Mouse (Mus musculus): ENCODE data around the gene Hopx.
A peak's percentile ranks its signal among the peaks of the same experiment; 100 is the strongest.

Hopx gene

DNA sequence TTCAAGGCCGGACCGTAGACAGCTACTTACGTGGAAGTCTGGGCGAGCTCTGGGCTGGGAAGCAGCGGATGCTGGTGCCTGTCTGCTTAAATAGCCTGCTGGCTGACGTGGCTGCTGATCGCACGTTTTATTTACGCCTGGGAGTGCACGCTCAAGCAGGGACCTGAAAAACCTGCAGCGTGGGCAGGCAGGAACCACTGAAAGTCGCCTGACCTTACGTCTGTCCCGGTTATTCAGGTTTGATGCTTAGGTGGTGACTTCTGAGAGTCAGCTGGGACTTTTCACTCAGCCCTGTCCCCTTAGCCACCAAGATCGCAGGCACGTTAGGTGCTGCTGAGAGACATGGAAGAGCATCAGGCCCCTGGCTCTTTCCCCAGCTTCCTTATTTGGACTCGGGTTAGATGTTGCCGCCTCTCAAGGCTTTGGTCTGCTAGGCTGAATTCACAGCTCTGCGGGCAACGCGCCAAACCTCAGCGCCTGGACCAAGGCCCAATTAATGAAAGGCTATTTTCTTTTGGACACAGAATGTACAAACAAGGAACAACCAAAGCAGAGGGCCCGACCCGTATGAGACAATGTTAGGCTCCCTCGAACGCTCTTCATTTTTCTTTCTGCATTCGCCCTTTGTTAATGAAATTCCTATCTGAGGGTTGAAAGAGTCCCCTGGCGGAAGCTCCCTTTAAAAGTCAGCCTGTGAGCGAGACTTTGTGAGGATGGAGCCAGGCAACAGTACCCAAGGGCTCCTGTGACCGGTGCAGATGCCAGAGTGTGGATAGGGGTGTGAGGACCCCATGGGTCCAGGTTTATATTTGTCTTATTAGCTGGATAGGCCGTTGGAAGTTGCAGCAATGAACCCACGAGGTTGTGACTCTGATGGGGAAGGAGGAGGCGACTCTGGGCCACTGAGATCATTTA is at the start of gene Hopx:
Gene Hopx, minus strand, starts transcription at position 305 of the 915 bp plus-strand sequence.
- H3K36me3 ChIP-seq (ENCODE audit: control insufficient read depth, insufficient read depth, low read length, poor library complexity, severe bottlenecking) = no peaks in the 10 kb centered on the region
- H3K27me3 ChIP-seq (ENCODE audit: control insufficient read depth, insufficient read depth, low read length, poor library complexity, severe bottlenecking) = no peaks in the 10 kb centered on the region
- no peak for DNase-seq (ENCODE audit: low read depth, low spot score)

DNA sequence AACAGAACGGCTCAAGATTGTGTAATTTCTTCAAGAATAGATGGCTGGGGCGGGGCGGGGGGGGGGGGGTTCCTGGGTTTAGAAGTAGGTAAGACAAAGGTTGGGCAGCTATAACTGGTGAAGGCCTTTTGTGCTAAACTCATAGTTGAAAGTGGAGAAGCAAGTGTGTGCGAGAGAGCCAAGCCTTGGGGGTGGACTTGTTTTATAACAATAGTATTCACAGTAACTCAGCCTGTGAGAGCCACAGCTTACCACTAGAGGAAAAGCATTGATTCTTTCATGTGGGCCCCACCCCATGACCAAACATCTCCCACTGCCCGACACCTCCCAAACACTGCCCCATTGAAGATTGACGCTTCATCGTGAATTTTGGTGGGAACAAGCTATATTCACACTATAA is 48.7 kb upstream of the Hopx start:
- DNase-seq (ENCODE audit: low read depth, low spot score) = no peak
- Histone ChIP-seq H3K27me3 (ENCODE audit: control insufficient read depth, insufficient read depth, low read length, poor library complexity, severe bottlenecking) (no peaks in the 10 kb centered on the region), H3K36me3 (ENCODE audit: control insufficient read depth, insufficient read depth, low read length, poor library complexity, severe bottlenecking) (no peaks in the 10 kb centered on the region)

DNA sequence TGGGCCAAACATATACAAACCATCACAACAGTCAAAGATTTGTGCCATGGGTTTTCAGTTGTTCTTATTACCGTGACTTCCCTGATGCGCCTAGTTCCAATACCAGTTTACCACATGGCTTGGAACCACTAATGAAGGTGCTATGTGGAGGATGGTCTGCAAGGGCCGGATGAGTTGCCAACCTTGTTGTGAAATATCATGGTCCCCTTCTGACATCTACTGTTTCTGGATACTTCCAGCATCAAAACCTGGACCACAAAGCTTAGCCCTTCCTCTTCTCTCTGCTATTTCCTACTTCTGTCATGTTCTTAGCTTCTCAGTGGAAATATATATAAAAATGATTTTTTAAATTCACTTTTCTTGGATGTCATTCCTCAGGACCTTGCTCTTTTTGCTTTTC is 47.6 kb upstream of the Hopx start:
- H3K27me3 ChIP-seq (ENCODE audit: control insufficient read depth, insufficient read depth, low read length, poor library complexity, severe bottlenecking) = no peaks in the 10 kb centered on the region
- H3K36me3 ChIP-seq (ENCODE audit: control insufficient read depth, insufficient read depth, low read length, poor library complexity, severe bottlenecking) = no peaks in the 10 kb centered on the region
- DNase-seq (ENCODE audit: low read depth, low spot score) = no peak

DNA sequence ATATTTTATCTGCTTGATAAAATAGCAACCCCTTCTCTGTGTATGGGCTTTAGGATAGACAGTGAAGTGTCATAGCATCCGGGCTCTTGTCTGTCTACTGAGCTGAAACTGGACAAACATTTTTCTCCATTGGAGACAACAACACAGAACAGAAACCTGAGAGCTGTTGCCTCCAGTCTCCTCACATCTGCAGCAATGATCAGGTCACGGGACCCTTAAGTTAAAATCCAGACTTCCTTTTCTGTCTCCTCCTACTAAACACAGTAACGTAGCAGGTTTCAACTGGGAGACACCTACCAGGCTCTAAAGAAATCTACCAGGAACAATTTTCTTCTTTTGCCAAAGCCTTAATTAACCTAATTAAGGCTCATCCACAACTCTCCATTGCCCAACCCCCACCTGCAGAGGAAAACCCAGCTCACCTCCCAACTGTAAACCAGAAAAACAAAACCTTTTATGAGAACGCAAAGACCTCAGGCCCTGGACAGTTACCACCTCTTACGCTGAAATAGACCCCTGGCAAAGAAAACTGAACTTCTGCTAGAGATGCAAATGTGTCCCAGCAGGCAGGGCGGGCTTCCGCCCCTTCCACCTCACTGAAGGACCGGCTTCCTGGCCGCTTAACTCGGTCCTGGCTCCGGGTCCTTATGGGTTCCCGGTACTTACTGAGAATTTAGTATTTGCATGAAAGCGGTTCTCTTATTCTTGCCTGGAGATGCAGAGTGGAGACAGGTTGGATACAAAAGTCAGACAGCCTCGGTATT is 43.0 kb upstream of the Hopx start:
- DNase-seq (ENCODE audit: low read depth, low spot score) = no peak
- Histone ChIP-seq H3K36me3 (ENCODE audit: control insufficient read depth, insufficient read depth, low read length, poor library complexity, severe bottlenecking) (no peaks in the 10 kb centered on the region), H3K27me3 (ENCODE audit: control insufficient read depth, insufficient read depth, low read length, poor library complexity, severe bottlenecking) (no peaks in the 10 kb centered on the region)

DNA sequence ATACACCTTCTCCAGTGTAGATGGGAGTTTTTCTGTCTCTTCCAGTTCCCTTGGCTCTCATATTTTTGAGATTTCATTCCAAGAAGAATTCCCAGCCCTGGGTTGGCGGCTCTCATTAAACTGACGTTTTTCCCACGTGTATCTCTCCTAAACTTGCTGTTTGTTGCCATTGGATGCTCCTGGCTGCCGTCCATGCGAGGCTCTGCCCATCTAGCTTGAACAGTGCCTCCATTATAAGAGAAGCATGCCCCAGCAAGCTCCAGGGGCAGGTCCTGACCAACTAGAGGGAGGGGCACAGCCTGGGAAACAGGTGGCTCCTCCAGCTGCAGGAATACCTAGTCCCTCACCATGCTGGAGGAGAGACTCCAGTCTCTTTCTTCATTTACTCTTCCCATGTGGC is 42.0 kb upstream of the Hopx start:
- no peaks in the 10 kb centered on the region for H3K27me3 ChIP-seq (ENCODE audit: control insufficient read depth, insufficient read depth, low read length, poor library complexity, severe bottlenecking)
- no peaks in the 10 kb centered on the region for H3K36me3 ChIP-seq (ENCODE audit: control insufficient read depth, insufficient read depth, low read length, poor library complexity, severe bottlenecking)
- no peak for DNase-seq (ENCODE audit: low read depth, low spot score)

DNA sequence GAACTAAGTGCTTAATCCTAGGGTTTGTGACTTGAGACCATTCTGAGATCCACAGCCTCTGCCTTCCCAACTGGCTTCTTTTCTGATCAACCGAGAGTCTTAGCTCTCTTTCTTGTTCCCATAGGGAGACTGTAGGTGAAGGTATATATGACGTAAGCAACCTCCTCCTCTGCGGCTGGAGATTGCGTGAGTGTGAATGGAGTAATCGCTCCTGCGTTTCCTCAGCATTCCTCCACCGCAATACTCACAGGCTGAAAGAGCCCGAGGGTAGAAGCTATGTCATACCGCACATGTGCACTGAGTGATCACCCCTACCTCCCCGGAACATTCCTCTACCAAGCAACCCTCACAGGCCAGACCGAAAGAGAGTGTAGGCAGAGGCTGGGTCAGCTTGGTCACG is 40.6 kb upstream of the Hopx start:
- no peaks in the 10 kb centered on the region for H3K36me3 ChIP-seq (ENCODE audit: control insufficient read depth, insufficient read depth, low read length, poor library complexity, severe bottlenecking)
- DNase-seq (ENCODE audit: low read depth, low spot score) = no peak
- H3K27me3 ChIP-seq (ENCODE audit: control insufficient read depth, insufficient read depth, low read length, poor library complexity, severe bottlenecking) = no peaks in the 10 kb centered on the region

DNA sequence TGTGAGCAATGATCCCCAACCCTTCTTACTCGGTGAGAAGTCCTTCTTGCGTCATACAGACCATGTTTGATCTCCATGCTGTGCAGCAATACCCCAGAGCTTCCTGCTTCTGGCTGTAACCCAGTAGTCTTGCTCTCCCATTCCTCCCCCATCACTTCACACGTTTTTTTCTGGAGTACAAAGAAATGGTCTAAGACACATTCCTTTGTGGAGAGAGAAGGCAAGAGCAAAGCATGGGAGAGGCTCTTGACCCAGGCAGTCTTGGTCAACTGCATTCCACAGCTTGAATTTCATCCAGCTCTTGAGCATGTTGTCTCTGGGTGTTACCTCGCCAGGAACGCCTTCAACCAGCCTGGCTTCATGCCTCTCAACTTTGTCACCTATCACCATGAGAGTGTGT is 39.9 kb upstream of the Hopx start:
- Histone ChIP-seq H3K27me3 (ENCODE audit: control insufficient read depth, insufficient read depth, low read length, poor library complexity, severe bottlenecking) (no peaks in the 10 kb centered on the region), H3K36me3 (ENCODE audit: control insufficient read depth, insufficient read depth, low read length, poor library complexity, severe bottlenecking) (no peaks in the 10 kb centered on the region)
- no peak for DNase-seq (ENCODE audit: low read depth, low spot score)

DNA sequence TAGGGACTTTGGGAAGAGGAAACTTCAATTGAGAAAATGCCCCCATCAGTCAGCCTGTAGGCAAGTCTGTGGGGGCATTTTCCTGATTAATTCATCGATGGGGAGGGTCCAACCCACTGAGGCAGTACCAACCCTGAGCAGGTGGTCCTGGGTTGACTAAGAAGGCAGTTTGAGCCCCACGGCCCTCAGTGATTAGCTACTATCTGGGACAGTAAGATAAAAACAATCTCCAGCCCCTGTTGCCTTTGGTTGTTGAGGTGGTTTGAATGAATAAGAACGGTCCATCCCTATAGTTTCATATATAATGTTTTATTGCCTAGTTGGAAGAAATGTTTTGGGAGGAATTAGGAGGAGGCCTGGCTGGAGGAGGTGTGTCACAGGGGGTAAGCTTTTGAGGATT is 36.8 kb upstream of the Hopx start:
- no peak for DNase-seq (ENCODE audit: low read depth, low spot score)
- Histone ChIP-seq H3K36me3 (ENCODE audit: control insufficient read depth, insufficient read depth, low read length, poor library complexity, severe bottlenecking) (no peaks in the 10 kb centered on the region), H3K27me3 (ENCODE audit: control insufficient read depth, insufficient read depth, low read length, poor library complexity, severe bottlenecking) (no peaks in the 10 kb centered on the region)

DNA sequence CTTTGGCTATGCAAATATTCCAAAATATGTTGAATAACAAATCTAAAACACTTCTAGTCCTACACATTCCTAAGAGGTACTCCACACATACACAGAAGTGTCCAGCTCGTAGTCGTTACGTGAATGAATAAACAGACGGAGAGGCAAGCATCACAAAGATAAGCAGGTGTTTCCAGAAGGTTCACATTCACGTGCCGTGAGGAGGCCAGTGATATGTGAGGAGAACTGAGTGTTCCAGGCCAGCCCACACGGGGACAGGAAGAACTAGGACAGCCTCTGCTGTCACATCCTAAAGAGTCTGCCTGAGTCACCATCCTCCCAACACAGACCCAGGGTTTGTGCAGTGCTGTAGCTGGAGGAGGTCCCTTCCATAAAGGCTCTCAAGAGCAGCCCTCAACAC is 36.2 kb upstream of the Hopx start:
- H3K36me3 ChIP-seq (ENCODE audit: control insufficient read depth, insufficient read depth, low read length, poor library complexity, severe bottlenecking) = no peaks in the 10 kb centered on the region
- no peak for DNase-seq (ENCODE audit: low read depth, low spot score)
- H3K27me3 ChIP-seq (ENCODE audit: control insufficient read depth, insufficient read depth, low read length, poor library complexity, severe bottlenecking) = no peaks in the 10 kb centered on the region

DNA sequence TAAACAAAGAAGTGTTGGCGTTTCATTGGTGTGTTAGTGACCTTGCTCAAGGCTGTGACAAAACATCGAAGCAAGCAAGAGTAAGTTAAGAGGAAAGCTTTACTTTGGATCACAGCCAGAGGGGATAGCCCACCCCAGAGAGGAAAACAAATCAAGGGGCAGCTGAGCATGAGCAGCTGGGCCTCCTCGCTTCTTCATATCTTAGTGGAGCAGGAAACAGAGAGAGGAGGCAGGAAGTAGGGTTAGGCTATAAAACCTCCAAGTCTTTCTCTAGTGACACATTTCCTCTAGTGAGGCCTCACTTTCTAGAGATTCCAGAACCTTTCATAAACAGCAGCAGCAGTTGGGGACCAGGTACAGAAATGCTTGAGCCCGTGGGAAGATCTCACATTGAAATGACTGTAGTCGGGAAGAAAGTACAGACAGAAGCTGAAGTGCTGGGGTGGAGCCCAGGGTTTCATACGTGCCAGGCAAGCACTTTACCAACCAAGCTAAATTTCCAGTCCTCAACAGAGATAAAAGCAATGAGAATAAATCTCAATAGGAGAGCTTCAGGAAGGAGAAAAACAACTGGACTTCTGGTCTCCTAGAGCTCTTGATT is 33.2 kb upstream of the Hopx start:
- Histone ChIP-seq H3K27me3 (ENCODE audit: control insufficient read depth, insufficient read depth, low read length, poor library complexity, severe bottlenecking) (no peaks in the 10 kb centered on the region), H3K36me3 (ENCODE audit: control insufficient read depth, insufficient read depth, low read length, poor library complexity, severe bottlenecking) (no peaks in the 10 kb centered on the region)
- DNase-seq (ENCODE audit: low read depth, low spot score) = no peak

DNA sequence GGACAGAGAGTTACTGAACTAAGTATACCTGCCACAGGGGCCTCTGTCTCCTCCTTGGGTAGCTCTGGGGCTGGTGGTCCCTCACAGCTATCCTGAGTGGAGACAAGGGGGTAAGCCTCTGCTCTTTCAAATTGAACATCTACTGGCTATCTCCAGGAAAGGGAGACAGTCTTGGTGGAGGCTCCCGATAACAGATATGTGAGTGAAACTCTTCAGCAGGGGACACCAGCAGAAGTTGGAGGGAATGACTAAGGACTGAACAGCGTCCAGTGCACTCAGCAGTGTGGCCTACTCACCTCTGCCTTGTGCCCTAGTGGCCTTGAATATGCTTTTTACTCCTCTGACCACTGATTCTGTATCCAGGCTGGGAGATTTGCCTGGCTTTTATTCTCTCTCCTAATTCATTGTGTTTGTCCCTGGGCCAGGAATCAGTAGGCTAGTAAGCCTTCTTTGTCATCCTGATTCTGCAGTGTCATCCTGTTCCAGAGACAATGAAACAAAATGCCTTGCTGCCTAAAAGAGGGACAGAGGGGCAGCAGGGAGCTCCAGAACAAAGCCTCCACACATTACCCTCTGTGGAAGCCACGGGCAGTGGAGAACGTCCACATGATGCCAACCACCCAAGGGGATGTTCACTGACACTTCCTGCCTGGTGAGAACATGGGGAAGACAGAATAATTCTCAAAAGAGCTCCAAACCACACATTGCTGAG is 31.7 kb upstream of the Hopx start:
- no peak for DNase-seq (ENCODE audit: low read depth, low spot score)
- Histone ChIP-seq H3K27me3 (ENCODE audit: control insufficient read depth, insufficient read depth, low read length, poor library complexity, severe bottlenecking) (no peaks in the 10 kb centered on the region), H3K36me3 (ENCODE audit: control insufficient read depth, insufficient read depth, low read length, poor library complexity, severe bottlenecking) (no peaks in the 10 kb centered on the region)

DNA sequence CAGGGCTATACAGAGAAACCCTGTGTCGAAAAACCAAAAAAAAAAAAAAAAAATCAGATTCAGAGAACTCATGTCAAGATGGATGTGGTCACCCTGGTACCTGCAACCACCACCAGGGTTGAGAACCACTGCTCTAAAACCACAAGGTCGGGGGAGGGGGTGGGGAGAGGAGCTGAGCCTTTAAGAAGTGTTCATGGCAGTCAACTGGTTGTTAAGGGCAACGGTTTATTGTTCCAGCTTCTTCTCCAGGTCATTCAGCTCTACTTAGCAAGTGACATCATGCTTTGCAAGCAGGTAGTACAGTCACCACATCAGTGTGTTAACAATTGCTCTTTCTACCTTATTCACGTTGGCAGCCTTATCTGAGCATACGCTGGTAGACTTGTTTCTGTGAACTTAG is 29.7 kb upstream of the Hopx start:
- no peaks in the 10 kb centered on the region for H3K36me3 ChIP-seq (ENCODE audit: control insufficient read depth, insufficient read depth, low read length, poor library complexity, severe bottlenecking)
- H3K27me3 ChIP-seq (ENCODE audit: control insufficient read depth, insufficient read depth, low read length, poor library complexity, severe bottlenecking) = no peaks in the 10 kb centered on the region
- peak; percentile 7 for DNase-seq (ENCODE audit: low read depth, low spot score)

DNA sequence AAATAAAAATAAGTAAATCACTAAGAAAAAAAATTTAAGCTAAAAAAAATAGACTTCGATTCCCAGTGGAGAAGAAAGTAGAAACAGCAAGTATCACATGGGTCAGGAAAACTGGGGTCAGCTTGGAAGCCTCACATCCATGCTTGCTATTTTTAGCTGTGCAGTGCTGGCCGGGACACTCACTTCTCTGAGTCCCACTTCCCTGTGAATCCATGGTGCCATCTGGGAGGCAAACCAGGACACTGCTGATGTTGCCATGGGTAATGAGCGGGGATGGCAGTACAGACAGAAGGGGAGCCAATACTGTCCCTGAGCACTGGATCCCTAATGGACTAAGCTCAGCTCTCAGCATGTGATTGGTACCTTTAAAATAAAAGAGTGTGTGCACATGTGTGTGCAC is 28.2 kb upstream of the Hopx start:
- Histone ChIP-seq H3K27me3 (ENCODE audit: control insufficient read depth, insufficient read depth, low read length, poor library complexity, severe bottlenecking) (no peaks in the 10 kb centered on the region), H3K36me3 (ENCODE audit: control insufficient read depth, insufficient read depth, low read length, poor library complexity, severe bottlenecking) (no peaks in the 10 kb centered on the region)
- DNase-seq (ENCODE audit: low read depth, low spot score) = no peak

DNA sequence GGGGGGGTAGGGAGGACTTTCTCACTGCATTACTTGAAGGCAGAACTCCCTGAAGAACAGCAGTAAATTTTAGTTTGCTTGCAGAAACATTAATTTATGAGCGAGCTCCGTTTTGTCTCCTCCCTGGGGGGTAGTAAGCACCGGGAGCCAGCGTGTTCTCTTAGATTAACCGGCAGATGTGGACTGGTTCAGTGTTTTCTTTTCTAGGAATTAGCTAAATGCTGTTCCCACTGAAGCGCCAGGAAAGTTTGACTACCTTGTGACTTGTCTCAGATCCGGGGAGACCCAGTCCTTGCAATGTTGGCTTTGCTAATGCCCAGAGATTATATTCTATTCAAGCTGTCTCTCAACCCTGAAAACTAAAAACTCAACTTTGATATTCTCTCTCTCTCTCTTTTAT is 26.4 kb upstream of the Hopx start:
- no peak for DNase-seq (ENCODE audit: low read depth, low spot score)
- H3K36me3 ChIP-seq (ENCODE audit: control insufficient read depth, insufficient read depth, low read length, poor library complexity, severe bottlenecking) = no peaks in the 10 kb centered on the region
- H3K27me3 ChIP-seq (ENCODE audit: control insufficient read depth, insufficient read depth, low read length, poor library complexity, severe bottlenecking) = no peaks in the 10 kb centered on the region

Measured in splenic B cell, adult 2 months (primary cell).